Mouse (Mus musculus): ENCODE data around the gene Glp2r. TPM values are rescaled to one million over a fixed set of nuclear protein-coding genes. Genes with fewer than 3 reads are reported as not detected.

The Glp2r gene
- polyA plus RNA-seq, 1 experiment from 2014 or later = not detected

DNA sequence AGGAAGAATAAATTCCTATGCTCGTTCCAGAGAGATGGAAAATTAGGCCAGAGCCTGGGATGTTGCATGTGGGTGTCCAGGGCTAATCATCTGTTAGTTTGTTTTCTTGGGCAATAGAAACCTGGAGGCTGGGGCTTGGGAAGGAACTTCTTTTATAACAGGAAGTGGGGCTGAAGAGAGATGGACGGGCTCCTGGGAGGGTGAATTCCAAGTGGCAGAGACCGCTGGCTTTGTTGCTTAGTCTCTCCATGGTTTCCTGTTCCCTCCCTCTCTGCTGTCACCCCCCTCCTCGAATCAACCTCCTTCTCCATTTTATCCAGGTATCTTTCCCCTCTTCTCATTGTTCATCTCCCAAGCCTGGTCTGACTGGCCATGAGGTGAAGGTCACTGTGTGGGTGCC lies 134.8 kb downstream of the Glp2r start:
- DNase-seq (ENCODE audit: low read depth, low spot score) = no peak
- H3K27me3 ChIP-seq = peaks cover 5% of the 10 kb centered on the region
- no peak for ATAC-seq
- ChIA-PET POLR2A (no interaction called here), CTCF (no interaction called here)
- in situ Hi-C loops (cut with MboI; ENCODE audit: low pct_unique_long_range_greater_than_20kb) = no loop called here
- no peak for TF ChIP-seq CTCF (IDR thresholded peaks at IDR 0.05)

DNA sequence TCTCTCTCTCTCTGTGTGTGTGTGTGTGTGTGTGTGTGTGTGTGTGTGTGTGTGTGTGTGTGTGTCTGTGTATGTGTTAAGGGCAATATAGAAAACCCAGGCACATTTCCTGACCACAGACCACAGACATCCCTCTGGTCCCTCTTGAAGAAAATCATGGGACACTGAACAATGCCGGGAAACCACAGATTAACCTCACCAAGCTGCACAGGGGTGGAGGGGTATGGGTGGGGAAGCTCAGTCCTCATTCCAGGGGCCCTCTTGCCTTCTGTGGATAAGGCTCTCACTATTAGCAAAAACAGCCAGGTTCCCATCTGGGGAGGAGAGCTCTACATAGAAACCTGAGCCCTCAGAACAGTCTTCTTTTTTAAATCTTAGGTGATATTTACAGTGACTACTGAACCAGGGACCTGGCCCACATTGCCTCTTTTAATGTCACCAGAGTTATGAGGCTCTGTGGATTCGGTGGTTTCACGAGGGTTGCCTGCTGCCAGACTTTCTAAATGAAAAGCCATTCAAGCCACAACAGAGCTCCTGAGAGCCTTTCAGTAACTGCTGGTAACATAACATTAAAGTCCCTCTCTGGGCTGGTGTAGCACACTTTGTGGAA lies 137.2 kb downstream of the Glp2r start:
- ChIA-PET CTCF (no interaction called here), POLR2A (no interaction called here)
- DNase-seq (ENCODE audit: low read depth, low spot score) = no peak
- peaks cover 15% of the 10 kb centered on the region for H3K27me3 ChIP-seq
- in situ Hi-C loops (cut with MboI; ENCODE audit: low pct_unique_long_range_greater_than_20kb) = no loop called here
- no peak for ATAC-seq
- TF ChIP-seq CTCF (IDR thresholded peaks at IDR 0.05) = no peak

DNA sequence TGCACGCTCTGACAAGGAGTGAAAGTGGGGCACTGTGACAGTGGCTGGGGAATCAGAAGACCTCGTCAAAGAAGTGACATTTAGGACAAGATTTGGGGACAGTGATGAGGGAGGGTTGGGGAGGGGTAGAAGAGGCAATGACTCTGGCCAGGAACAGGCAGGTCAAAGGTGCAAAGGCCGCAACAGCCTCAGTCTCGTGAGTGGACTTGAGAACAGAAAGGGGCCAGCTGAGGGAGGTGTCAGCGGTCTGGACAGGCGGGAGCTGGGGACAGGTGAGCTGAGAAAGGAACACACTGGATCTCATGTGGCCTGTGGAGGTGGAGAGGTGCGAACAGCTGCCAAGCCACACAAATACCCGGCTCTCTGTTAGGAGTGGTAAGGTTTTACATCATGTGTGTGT lies 138.0 kb downstream of the Glp2r start:
- ChIA-PET POLR2A (no interaction called here), CTCF (no interaction called here)
- in situ Hi-C loops (cut with MboI; ENCODE audit: low pct_unique_long_range_greater_than_20kb) = no loop called here
- TF ChIP-seq CTCF (IDR thresholded peaks at IDR 0.05) = no peak
- ATAC-seq (no peak), DNase-seq (ENCODE audit: low read depth, low spot score) (no peak)
- peaks cover 16% of the 10 kb centered on the region for H3K27me3 ChIP-seq

DNA sequence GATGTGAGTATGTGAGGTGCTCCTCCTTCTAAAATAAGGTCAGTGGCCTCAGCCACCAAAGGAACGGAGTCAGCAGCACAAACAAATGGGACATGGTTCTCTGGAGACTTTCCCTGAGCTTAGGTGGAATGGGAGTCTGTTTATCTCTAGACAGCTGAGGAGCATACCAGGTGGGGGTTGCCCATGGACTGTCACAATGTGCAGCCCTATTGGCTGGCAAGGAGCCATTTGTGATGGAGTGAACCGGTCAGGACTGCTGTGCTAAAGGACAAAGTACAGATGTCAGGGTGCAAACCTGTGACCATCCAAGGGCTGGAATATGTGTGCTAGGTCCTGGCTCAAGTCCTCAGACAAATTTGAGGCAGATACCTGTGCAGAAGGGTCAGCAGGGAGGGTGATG lies 142.4 kb downstream of the Glp2r start:
- ChIA-PET POLR2A (no interaction called here), CTCF (no interaction called here)
- DNase-seq (ENCODE audit: low read depth, low spot score) = no peak
- in situ Hi-C loops (cut with MboI; ENCODE audit: low pct_unique_long_range_greater_than_20kb) = no loop called here
- TF ChIP-seq CTCF (IDR thresholded peaks at IDR 0.05) = no peak
- H3K27me3 ChIP-seq = peaks cover 26% of the 10 kb centered on the region
- no peak for ATAC-seq

GRCm38 (mm10) chr11:67627179-67627578 lies 143.8 kb downstream of the Glp2r start:
- ChIA-PET CTCF (no interaction called here), POLR2A (no interaction called here)
- DNase-seq (ENCODE audit: low read depth, low spot score) (no peak), ATAC-seq (no peak)
- TF ChIP-seq CTCF (IDR thresholded peaks at IDR 0.05) = no peak
- H3K27me3 ChIP-seq = peaks cover 26% of the 10 kb centered on the region
- in situ Hi-C loops (cut with MboI; ENCODE audit: low pct_unique_long_range_greater_than_20kb) = no loop called here

DNA sequence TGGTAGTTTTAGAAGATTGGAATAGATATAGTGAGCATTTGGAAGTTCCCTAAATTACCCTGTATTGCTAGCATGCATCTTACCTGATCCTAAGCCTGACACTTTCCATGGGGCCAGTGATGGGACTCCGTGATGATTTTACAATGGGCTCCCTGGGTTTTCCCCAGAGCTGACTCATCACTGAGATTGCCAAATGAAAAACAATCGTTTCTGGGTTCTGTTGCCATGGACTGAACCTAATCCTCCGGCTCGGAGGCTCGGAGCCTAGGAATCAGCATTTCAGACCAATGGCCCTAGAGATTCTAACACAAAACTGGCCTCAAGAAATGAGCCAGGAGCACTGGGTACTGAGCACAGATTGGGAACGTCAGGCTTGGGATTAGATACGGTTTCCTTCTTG lies 148.6 kb downstream of the Glp2r start:
- POLR2A ChIA-PET = no interaction called here
- CTCF ChIA-PET = no interaction called here
- ATAC-seq (no peak), DNase-seq (ENCODE audit: low read depth, low spot score) (no peak)
- H3K27me3 ChIP-seq = peaks cover 7% of the 10 kb centered on the region
- in situ Hi-C loops (cut with MboI; ENCODE audit: low pct_unique_long_range_greater_than_20kb) = no loop called here
- no peak for TF ChIP-seq CTCF (IDR thresholded peaks at IDR 0.05)

DNA sequence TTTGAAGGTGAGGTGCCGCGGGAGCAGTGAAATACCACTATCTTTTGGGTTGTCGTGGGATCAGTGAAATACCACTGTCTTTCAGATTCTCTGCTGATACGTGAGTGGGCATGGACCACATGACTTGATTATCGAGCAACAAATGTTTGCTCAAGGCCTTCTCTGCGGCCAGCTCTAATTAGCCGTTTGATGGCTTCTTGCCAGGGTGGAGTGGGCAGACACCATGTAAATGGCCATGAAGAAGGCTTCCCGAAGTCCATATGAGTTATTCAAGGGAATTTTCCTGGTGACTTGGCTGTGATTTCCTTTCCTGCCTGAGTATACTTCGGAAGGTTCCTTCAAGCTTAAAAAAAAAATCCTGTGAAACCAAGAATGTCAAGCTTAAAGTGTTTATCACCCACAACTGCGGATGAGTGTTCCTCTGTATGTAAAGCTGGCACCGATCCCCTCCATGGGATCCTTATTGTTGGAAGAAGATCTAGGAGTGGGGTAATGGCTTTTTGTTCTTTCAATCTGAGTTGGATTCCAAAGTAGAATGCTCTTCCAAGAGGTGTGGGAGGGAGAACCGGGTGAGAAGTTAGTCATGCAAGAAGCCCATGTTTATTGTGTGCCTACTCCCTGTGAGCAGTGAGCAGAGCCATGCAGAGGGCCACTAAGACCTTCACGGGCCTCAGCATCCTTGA lies 154.3 kb downstream of the Glp2r start:
- ATAC-seq (no peak), DNase-seq (ENCODE audit: low read depth, low spot score) (no peak)
- CTCF ChIA-PET = no interaction called here
- in situ Hi-C loops (cut with MboI; ENCODE audit: low pct_unique_long_range_greater_than_20kb) = no loop called here
- POLR2A ChIA-PET = no interaction called here
- no peak for TF ChIP-seq CTCF (IDR thresholded peaks at IDR 0.05)
- H3K27me3 ChIP-seq = peaks cover 26% of the 10 kb centered on the region

DNA sequence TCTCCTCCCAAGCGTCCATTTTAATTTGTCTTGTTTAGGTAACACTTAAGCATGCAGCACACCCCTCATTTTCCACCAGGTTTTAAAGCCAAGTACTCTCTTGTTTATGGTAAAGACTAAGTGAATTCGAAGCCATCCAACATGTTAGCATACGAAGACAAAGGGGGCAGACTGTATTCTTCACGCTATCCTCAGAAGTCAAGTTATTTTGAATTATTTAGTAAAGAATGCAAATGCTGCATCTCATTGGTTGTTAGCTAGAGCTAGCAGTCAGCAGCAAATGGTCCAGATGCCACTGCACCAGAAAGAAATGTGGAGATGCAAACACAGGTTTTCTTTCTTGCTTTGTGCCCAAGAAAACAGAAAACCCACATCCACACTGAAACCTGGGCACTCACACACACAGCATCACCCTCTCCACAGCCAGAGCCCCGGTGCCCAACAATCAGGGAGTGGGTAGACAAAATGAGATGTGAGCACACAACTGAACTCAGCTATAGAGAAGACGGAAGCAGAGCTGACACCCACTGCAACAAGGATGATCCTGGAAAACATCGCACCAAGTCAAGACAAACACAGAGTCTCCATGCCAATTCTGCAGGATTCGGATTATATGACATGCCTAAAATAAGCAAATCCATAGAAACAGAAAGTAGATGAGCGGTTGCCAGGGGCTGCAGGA lies 158.7 kb downstream of the Glp2r start:
- DNase-seq (ENCODE audit: low read depth, low spot score) = no peak
- peaks cover 27% of the 10 kb centered on the region for H3K27me3 ChIP-seq
- POLR2A ChIA-PET = no interaction called here
- no peak for ATAC-seq
- in situ Hi-C loops (cut with MboI; ENCODE audit: low pct_unique_long_range_greater_than_20kb) = no loop called here
- TF ChIP-seq CTCF (IDR thresholded peaks at IDR 0.05) = no peak
- CTCF ChIA-PET = interaction anchor here (1.5 kb wide), 1 partner anchor 8 kb away, joined by 4 read pairs; no protein-coding TSS in a partner anchor

Other genes starting within 250 kb of the Glp2r start
- not detected for gene Rcvrn, start 75.8 kb downstream of the Glp2r start, polyA plus RNA-seq (2021)
- gene Gsg1l2, start 3.5 kb upstream of the Glp2r start, polyA plus RNA-seq (2021) = not detected
- not detected for gene Dhrs7c, start 27.0 kb upstream of the Glp2r start, polyA plus RNA-seq (2021)
- gene Usp43, start 151.0 kb upstream of the Glp2r start, polyA plus RNA-seq (2021) = 6.6 TPM
- gene Cfap52, start 194.5 kb upstream of the Glp2r start, polyA plus RNA-seq (2021) = 1.9 TPM
- gene Stx8, start 195.0 kb upstream of the Glp2r start, polyA plus RNA-seq (2021) = 64.8 TPM